Mouse (Mus musculus): ENCODE results near the gene Rrn3.

The Rrn3 gene

DNA sequence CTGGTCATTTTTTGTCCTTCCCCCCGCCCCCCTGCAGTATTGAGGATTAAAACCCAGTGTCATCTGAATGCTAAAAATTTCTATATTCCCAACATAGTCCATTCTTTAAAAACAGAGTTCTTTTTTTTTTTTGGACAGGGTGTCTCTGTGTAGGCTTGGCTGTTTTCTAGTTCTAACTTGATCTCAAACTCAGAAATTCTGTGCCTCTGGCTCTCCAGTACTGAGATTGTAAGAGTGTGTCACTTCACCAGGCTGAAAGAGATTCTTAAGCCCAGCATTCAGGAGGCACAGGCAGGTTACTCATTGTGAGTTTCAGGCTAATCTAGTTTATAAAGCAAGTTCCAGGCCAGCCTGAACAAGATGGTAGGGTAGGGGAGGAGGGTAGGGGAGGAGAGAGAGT lies 66.2 kb downstream of the Rrn3 start:
- no peak for DNase-seq (ENCODE audit: inconsistent age in 2 of 2, low spot score in 1 of 2)

DNA sequence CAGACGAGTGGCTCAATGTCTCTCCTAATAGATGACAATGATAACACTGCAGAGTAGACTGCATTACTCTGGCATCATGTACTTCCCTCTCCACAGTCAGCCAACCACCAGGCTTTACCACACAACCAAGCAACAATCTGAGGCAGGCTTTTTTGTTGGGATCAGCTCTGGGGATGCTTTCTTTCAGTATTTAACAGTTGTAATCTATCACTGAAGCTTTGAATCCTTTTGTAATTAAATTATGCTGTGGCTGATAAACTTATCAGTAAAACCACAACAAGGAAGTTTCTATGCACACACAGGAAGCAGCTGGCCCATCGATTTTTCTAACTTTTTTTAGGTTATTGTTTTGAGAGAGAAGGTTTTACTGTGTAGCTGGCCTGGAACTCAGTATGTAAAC lies 67.8 kb downstream of the Rrn3 start:
- DNase-seq (ENCODE audit: inconsistent age in 2 of 2, low spot score in 1 of 2), result no peak

DNA sequence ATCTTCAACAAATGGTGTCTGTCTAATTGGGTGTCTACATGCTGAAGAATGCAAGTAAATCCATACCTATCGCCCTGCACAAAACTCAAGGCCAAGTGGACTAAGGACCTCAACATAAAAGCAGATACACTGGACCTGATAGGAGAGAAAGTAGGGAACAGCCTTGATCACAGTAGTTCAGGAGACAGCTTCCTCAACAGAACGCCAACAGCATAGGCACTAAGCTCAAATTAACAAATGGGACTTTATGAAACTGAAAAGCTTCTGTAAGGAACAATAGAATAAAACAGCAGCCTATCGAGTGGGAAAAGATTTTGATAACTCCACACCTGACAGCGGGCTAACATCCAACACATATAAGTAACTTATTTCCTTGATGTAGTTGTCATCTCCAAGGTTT lies 70.9 kb downstream of the Rrn3 start:
- no peak for DNase-seq (ENCODE audit: inconsistent age in 2 of 2, low spot score in 1 of 2)

DNA sequence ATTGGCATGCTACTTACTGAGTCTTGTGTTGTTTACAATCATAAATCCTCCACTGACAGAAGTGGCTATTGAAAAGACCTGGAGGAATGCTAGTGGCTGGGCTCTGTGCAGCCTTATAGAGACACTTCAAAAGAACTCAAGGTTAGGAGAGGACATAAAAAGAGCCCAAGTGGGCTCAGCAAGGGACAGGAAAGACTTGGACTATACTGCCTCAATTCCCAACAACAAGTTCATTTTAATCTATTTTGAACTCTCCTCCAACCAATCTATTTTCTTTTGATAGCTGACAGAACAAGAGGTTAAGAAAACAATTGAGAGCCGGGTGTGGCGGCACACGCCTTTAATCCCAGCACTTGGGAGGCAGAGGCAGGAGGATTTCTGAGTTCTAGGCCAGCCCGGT lies 73.4 kb downstream of the Rrn3 start:
- no peak for DNase-seq (ENCODE audit: inconsistent age in 2 of 2, low spot score in 1 of 2)

All from adrenal gland, adult (tissue).